17 mouse cellular contexts compared by ENCODE assay signal in the genomic region with DNA sequence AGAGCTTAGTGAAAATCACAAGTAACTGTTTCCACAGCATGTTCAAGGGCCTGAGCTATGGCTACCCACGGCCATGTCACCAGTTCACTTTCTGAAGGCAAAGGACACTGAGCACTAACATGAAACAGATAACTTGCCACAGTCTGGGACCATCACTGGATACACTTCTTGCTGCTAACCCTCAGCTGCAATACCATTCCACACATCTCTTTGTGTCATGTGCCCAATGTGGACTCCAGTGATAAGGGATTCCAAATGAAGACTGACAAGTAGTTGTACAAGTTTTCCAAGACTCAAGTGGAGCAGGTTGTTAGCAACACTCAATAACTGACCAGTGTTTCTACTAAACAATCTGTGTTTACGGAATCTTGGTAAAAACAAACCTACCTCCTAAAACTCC. TPM values are rescaled to one million over a fixed set of nuclear protein-coding genes. Genes with fewer than 3 reads are reported as not detected.
DNase-seq lines count a peak whose midpoint lies in the region; ATAC-seq lines count a peak whose summit lies in the region.
"Had no signal": no experiment of that assay in that cellular context is flagged by ENCODE, and none has a peak within 500 bp of the region (broad histone marks: within the 10 kb centered on the region; RNA-seq: fewer than 3 reads in every experiment).

No protein-coding gene starts in this region.

- no peak; the same call in 1 of the 2 replicates for ATAC-seq in heart, embryonic 11.5 days (replicated peaks; ENCODE audit: insufficient number of reproducible peaks, low FRiP score, low TSS enrichment)
- ATAC-seq in liver, embryonic 13.5 days (ENCODE audit: low read depth): peak; percentile 84
- ATAC-seq: forebrain, postnatal 0 days; intestine, embryonic 16.5 days had no signal

- WGBS in heart, embryonic 11.5 days (ENCODE audit: insufficient replicate concordance): 40% methylated on average over 2 of the region's 2 CpGs
- 56% methylated on average over 2 of the region's 2 CpGs for WGBS in liver, embryonic 13.5 days (ENCODE audit: insufficient replicate concordance)

- peak overlapping the region; percentile 91 for H3K27ac ChIP-seq in heart, embryonic 11.5 days (ENCODE audit: low read depth, low read length)
- H3K27ac ChIP-seq in liver, embryonic 13.5 days: peak overlapping the region; percentile 30
- H3K27ac ChIP-seq: hindbrain, embryonic 13.5 days; midbrain, embryonic 10.5 days had no signal

- peak; percentile 8 to 16 for DNase-seq in spleen, postnatal 36 days (ENCODE audit: low spot score in 2 of 2)
- no peak for DNase-seq in spleen, postnatal 10 days (ENCODE audit: low spot score in 2 of 2)
- peak; percentile 36 for DNase-seq in liver, embryonic 13.5 days
- no peak for DNase-seq in frontal cortex, postnatal 36 days (ENCODE audit: low spot score in 2 of 2)
- DNase-seq in ovary, postnatal 10 days (ENCODE audit: low spot score): no peak
- no peak for DNase-seq in gastrocnemius, adult 18-20 months (ENCODE audit: low spot score)
- DNase-seq: adrenal gland, postnatal 25 days; cerebellum, adult 11 months; forebrain, postnatal 0 days; gastrocnemius, postnatal 36 days; kidney, postnatal 10 days; lung, adult 2 months had no signal

- no peak overlapping the region for H3K4me3 ChIP-seq in heart, embryonic 11.5 days (ENCODE audit: low read depth, low read length)
- H3K4me3 ChIP-seq in liver, embryonic 13.5 days (replicated peaks): no peak overlapping the region
- H3K4me3 ChIP-seq: hindbrain, embryonic 13.5 days; midbrain, embryonic 10.5 days; stomach, embryonic 15.5 days had no signal

- no peaks in the 10 kb centered on the region for H3K9me3 ChIP-seq in heart, embryonic 11.5 days (replicated peaks; ENCODE audit: control insufficient read depth, low read length)
- H3K9me3 ChIP-seq in liver, embryonic 13.5 days (replicated peaks): no peaks in the 10 kb centered on the region
- H3K9me3 ChIP-seq: hindbrain, embryonic 13.5 days; midbrain, embryonic 10.5 days; stomach, embryonic 15.5 days had no signal

- H3K36me3 ChIP-seq in heart, embryonic 11.5 days (ENCODE audit: control insufficient read depth, insufficient read depth, low read length): no peaks in the 10 kb centered on the region
- H3K36me3 ChIP-seq in liver, embryonic 13.5 days: no peaks in the 10 kb centered on the region
- H3K36me3 ChIP-seq: hindbrain, embryonic 13.5 days; midbrain, embryonic 10.5 days; stomach, embryonic 15.5 days had no signal

- H3K4me1 ChIP-seq in heart, embryonic 11.5 days (ENCODE audit: control insufficient read depth, insufficient read depth, low read length): peaks cover 22% of the 10 kb centered on the region
- H3K4me1 ChIP-seq in liver, embryonic 13.5 days (replicated peaks): peaks cover 38% of the 10 kb centered on the region
- H3K4me1 ChIP-seq: hindbrain, embryonic 13.5 days; midbrain, embryonic 10.5 days had no signal

- H3K9ac ChIP-seq in heart, embryonic 11.5 days (ENCODE audit: low read depth, low read length): no peak overlapping the region
- no peak overlapping the region for H3K9ac ChIP-seq in liver, embryonic 13.5 days
- H3K9ac ChIP-seq: forebrain, postnatal 0 days; hindbrain, embryonic 13.5 days; stomach, embryonic 15.5 days had no signal

- peak overlapping the region; percentile 27 for H3K4me2 ChIP-seq in heart, embryonic 11.5 days
- 0 out of 2 replicates have a peak overlapping the region, but pooled peaks have one; percentile 12 for H3K4me2 ChIP-seq in liver, embryonic 13.5 days
- H3K4me2 ChIP-seq: hindbrain, embryonic 13.5 days; stomach, embryonic 15.5 days had no signal

- no peaks in the 10 kb centered on the region for H3K27me3 ChIP-seq in heart, embryonic 11.5 days (ENCODE audit: control insufficient read depth, insufficient read depth, low read length)
- H3K27me3 ChIP-seq in liver, embryonic 13.5 days: no peaks in the 10 kb centered on the region
- H3K27me3 ChIP-seq: hindbrain, embryonic 13.5 days; stomach, embryonic 15.5 days had no signal

RNA-seq across cellular contexts. Expression of gene Pln, which starts 2.2 kb away (rescaled TPM):
- 542 and 553 TPM in 2 replicates for polyA plus RNA-seq in heart, embryonic 11.5 days (2014; fragmentation: Nextera tagmentation; extraction: Ambion mirVana)
- polyA plus RNA-seq in liver, embryonic 13.5 days (2015; fragmentation: Nextera tagmentation; extraction: Ambion mirVana): 0.37 and 1.1 TPM in 2 replicates
- 10 to 100 TPM in 1 of 2 experiments, 1 to 10 TPM in 1; 8.1 to 69.3 TPM for total RNA-seq in gastrocnemius, adult 18-20 months (2021)

RNA-seq across cellular contexts. Expression of gene Cep85l, which starts 44.5 kb away (rescaled TPM):
- polyA plus RNA-seq in heart, embryonic 11.5 days (2014; fragmentation: Nextera tagmentation; extraction: Ambion mirVana): 3.5 and 5.8 TPM in 2 replicates
- 1.1 and 1.3 TPM in 2 replicates for polyA plus RNA-seq in liver, embryonic 13.5 days (2015; fragmentation: Nextera tagmentation; extraction: Ambion mirVana)
- total RNA-seq in gastrocnemius, adult 18-20 months (2021): 10 to 100 TPM; 30.7 to 44.0 TPM

Comparison
In these comparisons a context has a peak if more than half of its experiments do, and no peak if none do; other contexts are left out.
1. DNase-seq: peak in spleen, postnatal 36 days (2 of 2) and liver, embryonic 13.5 days (single experiment); none in spleen, postnatal 10 days (0 of 2), frontal cortex, postnatal 36 days (0 of 2), ovary, postnatal 10 days (single experiment) and gastrocnemius, adult 18-20 months (single experiment).
2. RNA of gene Pln, which starts 2.2 kb away (polyA plus RNA-seq): 542 to 553 TPM in heart, embryonic 11.5 days; 0.37 to 1.1 TPM in liver, embryonic 13.5 days; every median in the first group is over 100 times any median in the second.